Mouse (Mus musculus) hindlimb bud, embryonic 11.5 days (tissue): Measurements from ENCODE around the gene Gm21904.
"Not testable (repeated sequence)": the region's sequence is repeated elsewhere in the genome, so short reads cannot be mapped to it uniquely, and the experiment has no call there.

Experiments used
- DNase-seq: peaks from one replicate; pipeline ENCODE4 v3.0.0-alpha.2; 2012; ENCODE audit warnings: low read depth, low spot score; ENCODE audit errors: extremely low spot score

The Gm21904 gene

DNA sequence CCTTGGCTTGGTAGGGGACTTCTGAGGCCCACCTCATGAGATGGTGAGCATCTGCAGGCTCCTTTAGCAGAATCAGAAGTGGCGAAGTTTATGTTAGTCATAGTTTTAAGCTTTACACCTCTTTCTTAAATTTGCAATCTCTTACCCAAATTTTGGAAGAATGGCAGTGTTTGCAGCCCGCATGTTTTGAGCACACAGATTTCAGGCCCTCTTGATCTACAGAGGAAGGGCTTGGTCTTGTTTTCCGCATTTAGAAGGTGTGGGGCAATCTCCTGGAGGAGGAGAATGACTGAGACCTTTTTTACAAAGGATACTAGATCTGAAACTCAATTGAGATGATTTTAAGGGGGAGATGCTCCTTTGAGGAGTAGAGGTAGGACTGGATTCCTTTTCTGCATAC lies at the start of gene Gm21904:
Gene Gm21904, minus strand, starts transcription at position 101 of the 400 bp plus-strand sequence.
- not testable (repeated sequence) for DNase-seq

DNA sequence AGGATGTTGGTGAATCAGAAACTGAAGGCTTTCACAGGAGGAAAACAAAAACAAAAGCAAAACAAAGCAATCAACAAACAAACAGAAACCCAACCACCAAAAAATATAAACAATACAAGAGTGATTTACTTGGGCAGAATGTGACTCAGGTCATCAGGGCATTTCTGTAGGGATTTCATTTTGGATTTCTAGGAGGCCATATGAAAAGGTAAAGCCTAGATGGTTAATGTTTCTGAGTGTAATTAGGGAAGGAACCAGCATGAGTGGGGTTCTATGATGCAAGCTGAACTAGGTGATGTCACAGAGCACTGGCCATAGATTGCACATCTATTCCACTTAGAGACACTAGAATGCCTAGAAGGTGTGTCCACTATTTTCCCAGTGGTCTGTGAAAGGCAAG lies 28.4 kb upstream of the Gm21904 start, which contains the start of the genes Gm20772 and Gm20831:
Gene Gm20772, plus strand, starts transcription at position 301 of the 400 bp plus-strand sequence.
Gene Gm20831, plus strand, starts transcription at position 301 of the 400 bp plus-strand sequence.
- not testable (repeated sequence) for DNase-seq
